In genomic region chr11:69900471-69901405, GRCm38 (mm10) we compare ENCODE assay signal across 8 mouse cellular contexts. TPM values are rescaled to one million over a fixed set of nuclear protein-coding genes. Genes with fewer than 3 reads are reported as not detected.
DNase-seq lines count a peak whose midpoint lies in the region; ATAC-seq lines count a peak whose summit lies in the region.

Gene 2810408A11Rik (minus strand): TSS chr11:69900987.
Gene Neurl4 (plus strand): TSS chr11:69901072.

- ATAC-seq in hindbrain, embryonic 15.5 days (ENCODE audit: low FRiP score, low read depth): peak; percentile 95

- H3K9me3 ChIP-seq in hindbrain, embryonic 15.5 days: no peaks in the 10 kb centered on the region

- H3K9ac ChIP-seq in hindbrain, embryonic 15.5 days: peak within 1 kb of the TSS; percentile 94

- peak; percentile 92 for DNase-seq in T-cell, adult 2 months (ENCODE audit: low spot score)
- peak; percentile 87 to 90 for DNase-seq in cerebellum, postnatal 25 days
- DNase-seq in frontal cortex, postnatal 36 days (ENCODE audit: low spot score in 2 of 2): peak; percentile 85 to 87
- DNase-seq in left cerebral cortex, adult 11 months (ENCODE audit: low spot score): peak; percentile 87
- DNase-seq in lung, postnatal 4 days: peak; percentile 93 to 95
- DNase-seq in retina, postnatal 7 days (ENCODE audit: low read depth, low spot score): peak; percentile 79
- peak; percentile 91 for DNase-seq in urinary bladder, postnatal 14 days (ENCODE audit: low spot score)

- peak within 1 kb of the TSS; percentile 88 for H3K4me2 ChIP-seq in hindbrain, embryonic 15.5 days

- peaks cover 34% of the 10 kb centered on the region for H3K4me1 ChIP-seq in hindbrain, embryonic 15.5 days (replicated peaks)

- WGBS in hindbrain, embryonic 15.5 days: under 1% methylated on average over 38 of the region's 38 CpGs

- no peaks in the 10 kb centered on the region for H3K27me3 ChIP-seq in hindbrain, embryonic 15.5 days

- peak within 1 kb of the TSS; percentile 91 for H3K4me3 ChIP-seq in hindbrain, embryonic 15.5 days

- peaks cover 23% of the 10 kb centered on the region for H3K36me3 ChIP-seq in hindbrain, embryonic 15.5 days

- peak within 1 kb of the TSS; percentile 97 for H3K27ac ChIP-seq in hindbrain, embryonic 15.5 days (replicated peaks)

RNA-seq across cellular contexts. Expression of gene 2810408A11Rik, which starts in this region (rescaled TPM):
- polyA plus RNA-seq in hindbrain, embryonic 15.5 days (2015; fragmentation: Nextera tagmentation; extraction: Ambion mirVana): 8.8 TPM in 2 replicates

RNA-seq across cellular contexts. Expression of gene Neurl4, which starts in this region (rescaled TPM):
- 16.6 and 19.9 TPM in 2 replicates for polyA plus RNA-seq in hindbrain, embryonic 15.5 days (2015; fragmentation: Nextera tagmentation; extraction: Ambion mirVana)

Comparison
In these comparisons a context has a peak if more than half of its experiments do, and no peak if none do; other contexts are left out.
1. Peak in every context shown above with its lines: DNase-seq, ATAC-seq, H3K4me3 ChIP-seq and H3K27ac ChIP-seq.